15 mouse cellular contexts compared by ENCODE assay signal in the genomic region with DNA sequence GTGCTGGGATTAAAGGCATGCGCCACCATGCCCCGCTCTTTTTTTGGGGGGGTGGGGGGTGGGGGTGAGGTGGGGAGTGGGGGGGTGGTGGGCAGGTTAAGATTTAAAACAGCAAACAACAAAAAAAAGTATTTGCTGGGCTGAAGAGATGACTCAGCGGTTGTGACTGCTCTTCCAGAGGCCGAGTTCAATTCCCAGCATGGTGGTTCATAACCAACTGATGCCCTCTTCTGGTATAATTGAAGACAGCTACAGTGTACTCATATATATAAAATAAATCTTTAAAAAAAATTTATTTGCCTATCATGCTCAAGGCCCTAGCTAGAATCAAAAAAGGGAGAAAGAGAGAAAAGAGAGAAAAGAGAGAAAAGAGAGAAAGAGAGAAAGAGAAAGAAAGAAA. TPM values are rescaled to one million over a fixed set of nuclear protein-coding genes. Genes with fewer than 3 reads are reported as not detected.
A peak's percentile ranks its signal among the peaks of the same experiment; 100 is the strongest.
DNase-seq lines count a peak whose midpoint lies in the region; ATAC-seq and TF ChIP-seq lines count a peak whose summit lies in the region.
"Had no signal": no experiment of that assay in that cellular context is flagged by ENCODE, and none has a peak within 500 bp of the region (broad histone marks: within the 10 kb centered on the region; RNA-seq: fewer than 3 reads in every experiment).

No protein-coding gene starts in this region.

- H3K9me3 ChIP-seq in heart, postnatal 0 days (replicated peaks; ENCODE audit: control insufficient read depth, low read length), result no peaks in the 10 kb centered on the region
- H3K9me3 ChIP-seq in lung, embryonic 14.5 days (ENCODE audit: low read depth, low read length), result no peaks in the 10 kb centered on the region
- no peaks in the 10 kb centered on the region for H3K9me3 ChIP-seq in ES-E14 (ENCODE audit: control insufficient read depth, insufficient read depth, low read depth, low read length)
- H3K9me3 ChIP-seq: embryonic facial prominence, embryonic 15.5 days; forebrain, embryonic 15.5 days; G1E; liver, embryonic 13.5 days; stomach, embryonic 15.5 days had no signal

- H3K4me1 ChIP-seq in heart, postnatal 0 days (ENCODE audit: control insufficient read depth, insufficient read depth), result no peaks in the 10 kb centered on the region; the same call in 1 of the 2 replicates
- 0 out of 2 replicates have a peak, but pooled peaks cover 2% of the 10 kb centered on the region for H3K4me1 ChIP-seq in lung, embryonic 14.5 days (ENCODE audit: insufficient read depth)
- H3K4me1 ChIP-seq in ES-E14 (ENCODE audit: control insufficient read depth in 2 of 2, insufficient read depth in 2 of 2, low read length in 2 of 2, poor library complexity in 1 of 2), result peaks cover 0 to 2% of the 10 kb centered on the region in 2 experiments; a peak in 3 of 4 replicates

- H3K27ac ChIP-seq in heart, postnatal 0 days (ENCODE audit: low read depth), result no peak overlapping the region
- H3K27ac ChIP-seq in lung, embryonic 14.5 days (ENCODE audit: low read depth), result no peak overlapping the region
- H3K27ac ChIP-seq in ES-E14 (ENCODE audit: insufficient read depth, low read depth, low read length, poor library complexity, severe bottlenecking), result no peak overlapping the region
- H3K27ac ChIP-seq: embryonic facial prominence, embryonic 15.5 days; forebrain, embryonic 15.5 days; liver, embryonic 13.5 days; stomach, embryonic 15.5 days had no signal

- TF ChIP-seq CTCF in heart, postnatal 0 days (IDR thresholded peaks at IDR 0.05; ENCODE audit: low read depth), result peak; percentile 16; the same call in 1 of the 2 replicates
- TF ChIP-seq CTCF in lung, embryonic 14.5 days (IDR thresholded peaks at IDR 0.05; ENCODE audit: low read depth), result 0 out of 2 replicates have a peak, but pooled peaks have one; percentile 8

- TF ChIP-seq EP300 in heart, postnatal 0 days (IDR thresholded peaks at IDR 0.05; ENCODE audit: low read depth), result no peak

- in situ Hi-C loops in ES-E14 (cut with MboI; ENCODE audit: low sequenced_read_pairs in 2 of 2, unreplicated experiment in 2 of 2), result no loop called here

- no peak for ATAC-seq in heart, postnatal 0 days (ENCODE audit: insufficient read depth, low read depth)
- no peak for ATAC-seq in lung, embryonic 14.5 days (ENCODE audit: insufficient read depth)
- ATAC-seq: forebrain, embryonic 15.5 days had no signal

- no peak overlapping the region for H3K4me3 ChIP-seq in heart, postnatal 0 days (ENCODE audit: low read depth, low read length)
- H3K4me3 ChIP-seq in lung, embryonic 14.5 days (ENCODE audit: low read depth, low read length), result no peak overlapping the region
- no peak overlapping the region for H3K4me3 ChIP-seq in ES-E14 (ENCODE audit: insufficient read depth in 1 of 2, low read depth in 1 of 2, low read length in 2 of 2, poor library complexity in 1 of 2, severe bottlenecking in 1 of 2)
- H3K4me3 ChIP-seq: embryonic facial prominence, embryonic 15.5 days; forebrain, embryonic 15.5 days; liver, embryonic 13.5 days; stomach, embryonic 15.5 days had no signal

- H3K36me3 ChIP-seq in heart, postnatal 0 days (replicated peaks; ENCODE audit: control insufficient read depth, insufficient read depth, low read length), result peaks cover 57% of the 10 kb centered on the region
- peaks cover 60% of the 10 kb centered on the region for H3K36me3 ChIP-seq in lung, embryonic 14.5 days (ENCODE audit: insufficient read depth)
- H3K36me3 ChIP-seq in ES-E14 (ENCODE audit: control insufficient read depth, insufficient read depth, low read length, poor library complexity, severe bottlenecking), result peaks cover 45% of the 10 kb centered on the region

- H3K4me2 ChIP-seq in heart, postnatal 0 days (ENCODE audit: low read depth, low read length), result no peak overlapping the region
- no peak overlapping the region for H3K4me2 ChIP-seq in lung, embryonic 14.5 days
- H3K4me2 ChIP-seq: embryonic facial prominence, embryonic 15.5 days; forebrain, embryonic 15.5 days; liver, embryonic 13.5 days; stomach, embryonic 15.5 days had no signal

- H3K9ac ChIP-seq in heart, postnatal 0 days (replicated peaks; ENCODE audit: low read depth, low read length), result no peak overlapping the region
- H3K9ac ChIP-seq in lung, embryonic 14.5 days, result no peak overlapping the region
- no peak overlapping the region for H3K9ac ChIP-seq in ES-E14 (ENCODE audit: insufficient read depth, low read depth, low read length, poor library complexity, severe bottlenecking)
- H3K9ac ChIP-seq: embryonic facial prominence, embryonic 15.5 days; forebrain, embryonic 15.5 days; liver, embryonic 13.5 days; stomach, embryonic 15.5 days had no signal

- DNase-seq in heart, postnatal 0 days (ENCODE audit: low spot score), result no peak
- DNase-seq in heart, adult 11 months, result no peak
- DNase-seq in lung, embryonic 14.5 days, result peak; percentile 44
- DNase-seq in lung, postnatal 25 days (ENCODE audit: low spot score), result no peak
- DNase-seq in ES-E14 (ENCODE audit: low read depth, low spot score), result no peak
- peak; percentile 20 for DNase-seq in c-Kit-positive CD71-positive TER-119-positive erythroid progenitor cells, embryonic 14.5 days (ENCODE audit: low spot score)
- no peak for DNase-seq in yolk sac, embryonic 10.5 days (ENCODE audit: low spot score)
- DNase-seq in heart, postnatal 4 days, result no peak
- DNase-seq: heart, postnatal 14 days; kidney, postnatal 4 days; liver, embryonic 13.5 days had no signal

- WGBS in heart, postnatal 0 days, result 71% methylated on average over 4 of the region's 4 CpGs
- 80% methylated on average over 4 of the region's 4 CpGs for WGBS in lung, embryonic 14.5 days

- no peaks in the 10 kb centered on the region for H3K27me3 ChIP-seq in heart, postnatal 0 days (ENCODE audit: control insufficient read depth, insufficient read depth, low read length)
- no peaks in the 10 kb centered on the region for H3K27me3 ChIP-seq in lung, embryonic 14.5 days (ENCODE audit: insufficient read depth, low read length)
- H3K27me3 ChIP-seq: embryonic facial prominence, embryonic 15.5 days; forebrain, embryonic 15.5 days; liver, embryonic 13.5 days; stomach, embryonic 15.5 days had no signal

TF ChIP-seq in ES-E14, 5 proteins besides CTCF, POLR2A, EP300 and RAD21:
- TF ChIP-seq ZC3H11A (IDR thresholded peaks at IDR 0.05; ENCODE audit: borderline replicate concordance, low read depth, low read length), result no peak
- TF ChIP-seq MAFK (IDR thresholded peaks at IDR 0.05; ENCODE audit: insufficient read depth, low read depth, low read length), result peak; percentile 72

RNA-seq across cellular contexts. Expression of gene Diexf, which starts 4.2 kb away (rescaled TPM):
- 2.1 and 6.3 TPM in 2 replicates for total RNA-seq in heart, postnatal 0 days (2014; rRNA removed; ENCODE audit: low replicate concordance)
- 2.1 and 2.8 TPM in 2 replicates for polyA plus RNA-seq in heart, postnatal 0 days (2015; fragmentation: Nextera tagmentation; extraction: Ambion mirVana)
- 9.0 and 9.5 TPM in 2 replicates for polyA plus RNA-seq in lung, embryonic 14.5 days (2014; fragmentation: Nextera tagmentation; extraction: Ambion mirVana)
- 25.6 and 28.2 TPM in 2 replicates for total RNA-seq in ES-E14 (2012; rRNA removed)
- 10 to 100 TPM; 10.2 to 11.8 TPM for total RNA-seq in heart, postnatal 4 days (2021)

RNA-seq across cellular contexts. Expression of gene Irf6, which starts 27.1 kb away (rescaled TPM):
- 3.4 and 6.6 TPM in 2 replicates for total RNA-seq in heart, postnatal 0 days (2014; rRNA removed; ENCODE audit: low replicate concordance)
- 2.2 and 2.5 TPM in 2 replicates for polyA plus RNA-seq in heart, postnatal 0 days (2015; fragmentation: Nextera tagmentation; extraction: Ambion mirVana)
- polyA plus RNA-seq in lung, embryonic 14.5 days (2014; fragmentation: Nextera tagmentation; extraction: Ambion mirVana), result 12.0 and 12.3 TPM in 2 replicates
- 3.6 and 4.8 TPM in 2 replicates for total RNA-seq in ES-E14 (2012; rRNA removed)
- 1 to 10 TPM; 6.0 to 7.5 TPM for total RNA-seq in heart, postnatal 4 days (2021)

RNA-seq across cellular contexts. Expression of gene A130010J15Rik, which starts 42.0 kb away (rescaled TPM):
- 17.7 and 23.2 TPM in 2 replicates for total RNA-seq in heart, postnatal 0 days (2014; rRNA removed; ENCODE audit: low replicate concordance)
- polyA plus RNA-seq in heart, postnatal 0 days (2015; fragmentation: Nextera tagmentation; extraction: Ambion mirVana), result 9.8 and 11.3 TPM in 2 replicates
- polyA plus RNA-seq in lung, embryonic 14.5 days (2014; fragmentation: Nextera tagmentation; extraction: Ambion mirVana), result 14.1 and 16.0 TPM in 2 replicates
- total RNA-seq in ES-E14 (2012; rRNA removed), result 5.7 and 7.6 TPM in 2 replicates
- 1 to 10 TPM; 5.3 to 7.8 TPM for total RNA-seq in heart, postnatal 4 days (2021)

Comparison
In these comparisons a context has a peak if more than half of its experiments do, and no peak if none do; other contexts are left out.
1. DNase-seq: peak in lung, embryonic 14.5 days (single experiment) and c-Kit-positive CD71-positive TER-119-positive erythroid progenitor cells, embryonic 14.5 days (single experiment); none in heart, postnatal 0 days (single experiment), heart, adult 11 months (single experiment), lung, postnatal 25 days (single experiment), ES-E14 (single experiment), yolk sac, embryonic 10.5 days (single experiment) and heart, postnatal 4 days (single experiment).